Mouse (Mus musculus): Measurements from ENCODE around the gene Dmrtc1a. TPM values are rescaled to one million over a fixed set of nuclear protein-coding genes. Genes with fewer than 3 reads are reported as not detected.

Gene Dmrtc1a
- polyA plus RNA-seq, 1 experiment from 2014 or later, result 0.80 TPM

Other genes starting within 250 kb of the Dmrtc1a start
- not detected in 2 replicates for gene Gm3880, start 221.7 kb downstream of the Dmrtc1a start, polyA plus RNA-seq (2016; fragmentation: Nextera tagmentation; extraction: Ambion mirVana)
- not detected in 2 replicates for gene Gm9112, start 201.1 kb downstream of the Dmrtc1a start, polyA plus RNA-seq (2016; fragmentation: Nextera tagmentation; extraction: Ambion mirVana)
- gene Dmrtc1b, start 200.8 kb downstream of the Dmrtc1a start, polyA plus RNA-seq (2016; fragmentation: Nextera tagmentation; extraction: Ambion mirVana), result not detected in 2 replicates
- gene Dmrtc1c1, start 105.7 kb downstream of the Dmrtc1a start, polyA plus RNA-seq (2016; fragmentation: Nextera tagmentation; extraction: Ambion mirVana), result not detected in 2 replicates
- not detected in 2 replicates for gene Dmrtc1c2, start 54.1 kb downstream of the Dmrtc1a start, polyA plus RNA-seq (2016; fragmentation: Nextera tagmentation; extraction: Ambion mirVana)
- not detected in 2 replicates for gene 1700031F05Rik, start 40.7 kb downstream of the Dmrtc1a start, polyA plus RNA-seq (2016; fragmentation: Nextera tagmentation; extraction: Ambion mirVana)
- gene 1700011M02Rik, start 218 bp upstream of the Dmrtc1a start, polyA plus RNA-seq (2016; fragmentation: Nextera tagmentation; extraction: Ambion mirVana), result not detected in 2 replicates
- not detected in 2 replicates for gene 1700018G05Rik, start 19.7 kb upstream of the Dmrtc1a start, polyA plus RNA-seq (2016; fragmentation: Nextera tagmentation; extraction: Ambion mirVana)